Mouse (Mus musculus) pancreas, adult 10 weeks (tissue): ENCODE data around the gene Lcn11. TPM values are rescaled to one million over a fixed set of nuclear protein-coding genes. Genes with fewer than 3 reads are reported as not detected.

ENCODE experiments used
- polyA plus RNA-seq: library from polyadenylated mRNA; stranded (reverse); fragments of 350-450 nt; fragmentation: Illumina TruSeq; extraction: RNeasy Lipid Tissue Mini Kit (QIAGEN cat#74804); gene quantifications from one replicate; pipeline ENCODE4 v1.2.3, GENCODE M21; 2015; ENCODE audit warnings: low read depth, low replicate concordance; ENCODE audit not compliant: insufficient read depth

Lcn11 gene
- polyA plus RNA-seq = not detected

GRCm38 (mm10) chr2:25776717-25777116 lies at the start of gene Lcn11:
TSS of gene Lcn11 (plus strand) at chr2:25777017.

GRCm38 (mm10) chr2:25736709-25737108 lies 40.1 kb upstream of the Lcn11 start, which contains the start of gene Obp2b:
TSS of gene Obp2b (plus strand) at chr2:25737009.

GRCm38 (mm10) chr2:25765269-25765668 lies 11.5 kb upstream of the Lcn11 start, which contains the start of gene Lcn3:
TSS of gene Lcn3 (plus strand) at chr2:25765569.

GRCm38 (mm10) chr2:25781957-25782356 lies 5.1 kb downstream of the Lcn11 start, which contains the start of gene Gm13539:
TSS of gene Gm13539 (plus strand) at chr2:25782257.

GRCm38 (mm10) chr2:25815748-25816147 lies 38.9 kb downstream of the Lcn11 start, which contains the start of gene Glt6d1:
TSS of gene Glt6d1 (minus strand) at chr2:25815848.

GRCm38 (mm10) chr2:25822806-25823205 lies 46.0 kb downstream of the Lcn11 start, which contains the start of gene Lcn9:
TSS of gene Lcn9 (plus strand) at chr2:25823153.

Other genes starting within 250 kb of the Lcn11 start
- 5.1 TPM for gene Traf2, start 230.1 kb upstream of the Lcn11 start, polyA plus RNA-seq
- 66.9 TPM for gene Edf1, start 219.2 kb upstream of the Lcn11 start, polyA plus RNA-seq
- 2.6 TPM for gene Mamdc4, start 202.2 kb upstream of the Lcn11 start, polyA plus RNA-seq
- gene Phpt1, start 201.8 kb upstream of the Lcn11 start, polyA plus RNA-seq = 9.9 TPM
- gene Ajm1, start 195.3 kb upstream of the Lcn11 start, polyA plus RNA-seq = 0.63 TPM
- 52.4 TPM for gene Rabl6, start 168.5 kb upstream of the Lcn11 start, polyA plus RNA-seq
- not detected for gene Ccdc183, start 159.3 kb upstream of the Lcn11 start, polyA plus RNA-seq
- gene Tmem141, start 155.0 kb upstream of the Lcn11 start, polyA plus RNA-seq = 9.0 TPM
- 9.0 TPM for gene Fcna, start 149.0 kb upstream of the Lcn11 start, polyA plus RNA-seq
- gene Lcn8, start 123.9 kb upstream of the Lcn11 start, polyA plus RNA-seq = not detected
- gene Lcn5, start 119.1 kb upstream of the Lcn11 start, polyA plus RNA-seq = not detected
- gene Lcn6, start 100.2 kb upstream of the Lcn11 start, polyA plus RNA-seq = not detected
- not detected for gene Lcn10, start 94.3 kb upstream of the Lcn11 start, polyA plus RNA-seq
- not detected for gene Obp2a, start 77.0 kb upstream of the Lcn11 start, polyA plus RNA-seq
- 5.2 TPM for gene Bmyc, start 70.3 kb upstream of the Lcn11 start, polyA plus RNA-seq
- not detected for gene Obp2b, start 40.0 kb upstream of the Lcn11 start, polyA plus RNA-seq
- gene Lcn3, start 11.4 kb upstream of the Lcn11 start, polyA plus RNA-seq = not detected
- gene Gm13539, start 5.2 kb downstream of the Lcn11 start, polyA plus RNA-seq = not detected
- gene Glt6d1, start 38.8 kb downstream of the Lcn11 start, polyA plus RNA-seq = not detected
- not detected for gene Lcn9, start 46.1 kb downstream of the Lcn11 start, polyA plus RNA-seq
- gene Sohlh1, start 70.2 kb downstream of the Lcn11 start, polyA plus RNA-seq = not detected
- 0.18 TPM for gene Kcnt1, start 86.7 kb downstream of the Lcn11 start, polyA plus RNA-seq
- gene Camsap1, start 206.3 kb downstream of the Lcn11 start, polyA plus RNA-seq = 2.7 TPM
- 19.7 TPM for gene Ubac1, start 244.7 kb downstream of the Lcn11 start, polyA plus RNA-seq